Mouse (Mus musculus) embryonic facial prominence, embryonic 10.5 days (tissue): ENCODE measurements around the gene Adgrl2. TPM values are rescaled to one million over a fixed set of nuclear protein-coding genes. Genes with fewer than 3 reads are reported as not detected.

Experiments used
- DNase-seq: peaks from one replicate; pipeline ENCODE4 v3.0.0-alpha.2; 2017; ENCODE audit warnings: low spot score
- H3K27ac ChIP-seq: fragments of 300-500 bp; sonication (generic); replicated peaks from 2 replicates; pipeline ENCODE4 v1.5.1; 2016; ENCODE audit warnings: mild to moderate bottlenecking
- H3K27me3 ChIP-seq: fragments of 300-500 bp; sonication (generic); replicated peaks from 2 replicates; pipeline ENCODE4 v1.6.1; 2016; ENCODE audit warnings: low read depth, mild to moderate bottlenecking; ENCODE audit not compliant: poor library complexity, severe bottlenecking
- H3K36me3 ChIP-seq: fragments of 300-500 bp; sonication (generic); replicated peaks from 2 replicates; pipeline ENCODE4 v1.6.1; 2016; ENCODE audit warnings: mild to moderate bottlenecking, moderate library complexity
- H3K4me1 ChIP-seq: fragments of 300-500 bp; sonication (generic); 2 replicates; pipeline ENCODE4 v1.6.1; 2016
- H3K4me3 ChIP-seq: fragments of 300-500 bp; sonication (generic); 2 replicates; pipeline ENCODE4 v1.5.1; 2016; ENCODE audit warnings: mild to moderate bottlenecking, moderate library complexity
- H3K9me3 ChIP-seq: fragments of 300-500 bp; sonication (generic); 2 replicates; pipeline ENCODE4 v1.6.1; 2016; ENCODE audit warnings: mild to moderate bottlenecking
- WGBS: fragments of 180-500 bp; shearing (Covaris S2); methylation state at CpG from one replicate; pipeline ENCODE4 v1.1.7; 2016; 5-methylcytosine and 5-hydroxymethylcytosine counted together
- polyA plus RNA-seq: library from polyadenylated mRNA; unstranded; fragments of >200 nt; fragmentation: Nextera tagmentation; extraction: Ambion mirVana; gene quantifications from 2 replicates; pipeline ENCODE4 v1.2.1, GENCODE M21; 2016

Gene Adgrl2
- polyA plus RNA-seq, 1 experiment from 2014 or later = 77.6 TPM

GRCm38 (mm10) chr3:148988293-148988995, 1.9 kb downstream of the Adgrl2 start:
- H3K9me3 ChIP-seq = no peaks in the 10 kb centered on the region
- peak; percentile 63 for DNase-seq
- H3K27me3 ChIP-seq = no peaks in the 10 kb centered on the region
- peak overlapping the region; percentile 98 for H3K4me3 ChIP-seq
- peaks cover 60% of the 10 kb centered on the region for H3K4me1 ChIP-seq
- no peaks in the 10 kb centered on the region for H3K36me3 ChIP-seq
- under 1% methylated on average over 84 of the region's 84 CpGs for WGBS
- H3K27ac ChIP-seq = peak overlapping the region; percentile 98

- Histone ChIP-seq H3K36me3 (no peaks in the 10 kb centered on the region), H3K4me3 (peak overlapping the region; percentile 98), H3K27ac (peak overlapping the region; percentile 98), H3K9me3 (no peaks in the 10 kb centered on the region), H3K27me3 (no peaks in the 10 kb centered on the region), H3K4me1 (peaks cover 61% of the 10 kb centered on the region)
- WGBS = under 1% methylated on average over 45 of the region's 45 CpGs
- peak; percentile 89 for DNase-seq
These were observed 2.6 kb downstream of the Adgrl2 start for GRCm38 (mm10) chr3:148987591-148988292.

GRCm38 (mm10) chr3:148986894-148987590, 3.3 kb downstream of the Adgrl2 start:
- Histone ChIP-seq H3K9me3 (no peaks in the 10 kb centered on the region), H3K4me1 (peaks cover 61% of the 10 kb centered on the region), H3K27ac (peak overlapping the region; percentile 98), H3K27me3 (no peaks in the 10 kb centered on the region), H3K36me3 (no peaks in the 10 kb centered on the region), H3K4me3 (peak overlapping the region; percentile 98)
- peak; percentile 58 for DNase-seq
- WGBS = under 1% methylated on average over 27 of the region's 27 CpGs

DNA sequence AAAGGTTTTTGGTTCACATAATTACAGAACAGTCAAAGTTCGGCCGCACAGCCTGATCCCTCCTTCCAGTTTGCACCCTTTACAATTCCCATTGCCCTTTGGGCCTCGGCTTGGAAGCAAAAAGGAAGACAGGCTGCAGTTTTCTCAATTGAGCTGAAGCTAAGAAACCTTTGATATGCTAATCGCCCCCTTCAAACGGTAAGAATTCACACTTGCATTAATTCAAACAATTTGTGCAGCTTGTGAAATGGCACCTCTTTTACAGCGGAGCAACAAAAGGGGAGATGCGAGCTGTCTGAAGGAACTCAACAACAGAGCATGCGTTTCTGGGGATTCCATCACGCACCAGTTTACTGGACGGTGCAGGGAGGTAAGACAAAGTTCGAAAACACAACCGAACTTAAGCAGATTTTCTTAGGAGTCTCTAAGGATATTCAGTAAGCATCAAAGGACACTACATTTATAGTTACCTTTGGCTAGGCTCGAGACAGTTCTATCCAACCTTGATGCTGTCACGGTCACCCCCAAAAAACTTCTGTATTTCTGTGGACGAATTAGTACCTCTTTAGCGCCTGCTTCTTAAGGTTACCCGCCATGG, 4.0 kb downstream of the Adgrl2 start:
- WGBS = 1% methylated on average over 17 of the region's 17 CpGs
- Histone ChIP-seq H3K27ac (peak overlapping the region; percentile 98), H3K4me1 (peaks cover 61% of the 10 kb centered on the region), H3K4me3 (peak overlapping the region; percentile 98), H3K9me3 (no peaks in the 10 kb centered on the region), H3K27me3 (no peaks in the 10 kb centered on the region), H3K36me3 (no peaks in the 10 kb centered on the region)
- DNase-seq = peak; percentile 39

- Histone ChIP-seq H3K4me3 (peak overlapping the region; percentile 98; the same call in 1 of the 2 replicates), H3K27me3 (no peaks in the 10 kb centered on the region), H3K36me3 (peaks cover 6% of the 10 kb centered on the region), H3K27ac (no peak overlapping the region), H3K9me3 (no peaks in the 10 kb centered on the region), H3K4me1 (peaks cover 59% of the 10 kb centered on the region)
- no peak for DNase-seq
- WGBS = 53% methylated on average over 6 of the region's 6 CpGs
These were observed 6.0 kb downstream of the Adgrl2 start for GRCm38 (mm10) chr3:148984326-148984725.

GRCm38 (mm10) chr3:148982370-148982769, 8.0 kb downstream of the Adgrl2 start:
- no peak overlapping the region for H3K27ac ChIP-seq
- peaks cover 78% of the 10 kb centered on the region for H3K4me1 ChIP-seq
- 72% methylated on average over 4 of the region's 4 CpGs for WGBS
- no peak for DNase-seq
- H3K36me3 ChIP-seq = peaks cover 6% of the 10 kb centered on the region
- no peaks in the 10 kb centered on the region for H3K27me3 ChIP-seq
- no peak overlapping the region for H3K4me3 ChIP-seq
- no peaks in the 10 kb centered on the region for H3K9me3 ChIP-seq

GRCm38 (mm10) chr3:148981776-148982175, 8.6 kb downstream of the Adgrl2 start:
- Histone ChIP-seq H3K36me3 (peaks cover 6% of the 10 kb centered on the region), H3K4me3 (peak overlapping the region; percentile 16; the same call in 1 of the 2 replicates), H3K9me3 (no peaks in the 10 kb centered on the region), H3K27me3 (no peaks in the 10 kb centered on the region), H3K4me1 (peaks cover 84% of the 10 kb centered on the region), H3K27ac (no peak overlapping the region)
- 39% methylated on average over 8 of the region's 8 CpGs for WGBS
- DNase-seq = no peak

- H3K27ac ChIP-seq = no peak overlapping the region
- peaks cover 6% of the 10 kb centered on the region for H3K36me3 ChIP-seq
- DNase-seq = no peak
- H3K9me3 ChIP-seq = no peaks in the 10 kb centered on the region
- H3K4me1 ChIP-seq = peaks cover 52% of the 10 kb centered on the region
- WGBS = 64% methylated on average over 8 of the region's 8 CpGs
- no peak overlapping the region for H3K4me3 ChIP-seq
- H3K27me3 ChIP-seq = no peaks in the 10 kb centered on the region
These were observed 11.8 kb downstream of the Adgrl2 start for GRCm38 (mm10) chr3:148978541-148978940.

DNA sequence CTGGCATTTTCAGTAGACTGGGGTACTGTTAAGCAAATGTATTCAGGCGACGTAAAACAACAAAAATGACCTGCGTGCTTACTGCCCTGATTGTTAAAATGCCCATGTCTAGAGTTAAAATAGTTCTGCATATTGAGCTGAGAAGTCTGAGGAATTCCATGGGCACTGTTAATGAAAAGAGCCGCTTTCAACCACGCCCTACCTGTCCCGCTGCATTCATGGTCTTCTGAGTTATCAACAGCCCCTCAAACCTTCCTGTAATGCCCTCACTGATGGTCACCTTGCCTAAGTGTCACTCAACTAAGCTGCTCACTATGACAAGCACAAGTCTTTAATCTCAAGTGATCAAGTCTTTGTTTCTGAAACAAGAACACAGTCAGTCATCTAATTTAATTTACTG, 12.5 kb downstream of the Adgrl2 start:
- Histone ChIP-seq H3K4me3 (no peak overlapping the region), H3K9me3 (no peaks in the 10 kb centered on the region), H3K27ac (no peak overlapping the region), H3K27me3 (no peaks in the 10 kb centered on the region), H3K4me1 (peaks cover 45% of the 10 kb centered on the region), H3K36me3 (peaks cover 6% of the 10 kb centered on the region)
- no peak for DNase-seq
- 80% methylated on average over 6 of the region's 6 CpGs for WGBS

GRCm38 (mm10) chr3:148977124-148977529, 13.2 kb downstream of the Adgrl2 start:
- Histone ChIP-seq H3K4me3 (no peak overlapping the region), H3K36me3 (peaks cover 6% of the 10 kb centered on the region), H3K9me3 (no peaks in the 10 kb centered on the region), H3K27ac (no peak overlapping the region), H3K4me1 (peaks cover 42% of the 10 kb centered on the region), H3K27me3 (no peaks in the 10 kb centered on the region)
- WGBS = 64% methylated on average over 16 of the region's 16 CpGs
- DNase-seq = no peak

DNA sequence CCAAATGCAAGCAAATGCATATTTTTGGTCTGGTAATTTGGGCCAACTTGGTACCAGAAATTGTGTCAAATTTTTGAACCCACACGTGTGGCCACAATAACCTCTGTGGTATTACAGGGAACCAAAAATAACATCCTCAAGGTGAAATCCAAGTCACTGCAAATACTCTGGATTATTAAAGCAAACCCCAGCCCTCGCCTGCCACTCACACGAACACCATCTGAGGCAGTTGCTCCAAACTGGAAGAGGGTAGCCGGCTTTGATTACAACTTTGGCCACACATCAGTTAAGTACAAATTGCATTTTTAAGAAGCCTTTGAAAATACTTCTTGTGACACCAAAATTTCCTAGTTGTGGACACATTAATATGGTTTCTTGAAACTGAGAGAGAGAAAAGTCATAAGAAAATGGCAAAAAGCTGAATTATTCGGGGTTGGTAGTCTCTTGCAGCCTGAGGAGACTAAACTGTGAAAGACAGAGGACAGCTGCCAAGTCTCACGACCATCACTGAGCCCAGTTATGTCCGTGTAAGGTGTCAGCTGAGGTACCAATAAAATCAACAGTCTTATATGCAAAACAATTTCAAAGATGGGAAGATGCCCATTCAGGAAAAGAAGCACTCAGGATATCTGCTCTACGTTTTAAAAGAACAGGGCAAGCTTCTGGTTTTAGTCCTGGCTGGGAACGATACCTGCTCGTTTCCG, 18.3 kb downstream of the Adgrl2 start:
- H3K36me3 ChIP-seq = 0 out of 2 replicates have a peak, but pooled peaks cover 4% of the 10 kb centered on the region
- no peak overlapping the region for H3K4me3 ChIP-seq
- H3K27me3 ChIP-seq = no peaks in the 10 kb centered on the region
- H3K27ac ChIP-seq = no peak overlapping the region
- no peak for DNase-seq
- peaks cover 18% of the 10 kb centered on the region for H3K4me1 ChIP-seq
- H3K9me3 ChIP-seq = no peaks in the 10 kb centered on the region
- 83% methylated on average over 11 of the region's 11 CpGs for WGBS
